Mouse (Mus musculus): ENCODE results near the gene Esrrg. TPM values are rescaled to one million over a fixed set of nuclear protein-coding genes. Genes with fewer than 3 reads are reported as not detected.

Gene Esrrg
- total and polyA plus RNA-seq, 3 experiments, result not detected

DNA sequence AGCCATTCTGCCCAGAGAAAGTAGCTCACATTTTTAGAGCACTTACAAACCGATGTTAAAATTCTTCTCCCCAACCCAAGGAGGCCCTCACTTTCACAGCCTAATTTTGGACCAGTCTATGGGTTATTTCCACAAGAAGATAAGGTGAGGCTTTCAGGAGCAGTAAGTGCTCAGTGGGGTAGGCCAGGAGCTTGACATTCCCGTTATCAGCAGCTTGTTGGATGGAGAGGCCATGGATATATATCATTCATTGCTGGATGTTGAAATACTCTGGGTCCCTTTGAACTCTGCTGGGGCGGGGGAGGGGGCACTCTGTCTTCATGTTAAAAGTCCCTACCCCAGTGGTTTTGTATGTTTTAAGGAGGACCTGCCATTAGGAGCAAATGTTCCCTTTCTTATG is 494.6 kb downstream of the Esrrg start:
- dilution Hi-C loops (cut with MboI; ENCODE audit: extremely low pct_ligation_motif_present, extremely low pct_unique_long_range_greater_than_20kb, low sequenced_read_pairs), result no loop called here

DNA sequence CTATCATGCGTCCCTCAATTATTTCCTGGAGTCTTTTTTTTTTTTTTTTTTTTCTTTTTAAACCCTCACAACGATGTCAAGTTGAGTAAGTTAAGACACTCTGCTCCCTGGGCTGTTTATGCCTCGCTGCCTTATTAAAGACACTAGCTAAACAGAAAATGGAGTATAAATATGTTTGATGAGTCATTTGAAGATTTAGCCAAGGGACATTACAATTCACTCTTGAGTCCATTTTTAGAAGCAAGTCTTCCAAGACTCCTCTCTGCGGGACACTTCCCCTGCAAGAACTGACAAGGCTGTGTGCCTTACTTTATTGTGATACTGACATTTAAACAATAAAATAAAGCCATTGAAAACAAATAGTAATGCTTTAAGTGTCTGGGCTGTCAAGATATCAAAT is 496.9 kb downstream of the Esrrg start:
- Histone ChIP-seq H3K4me2 (ENCODE audit: insufficient read depth, low read depth, poor library complexity, severe bottlenecking) (no peak overlapping the region), H3K4me3 (replicated peaks in 1 of 3; ENCODE audit: low read depth in 2 of 3, low read length in 2 of 3, poor library complexity in 1 of 3) (no peak overlapping the region), H3K36me3 (replicated peaks in 1 of 2; ENCODE audit: control insufficient read depth in 1 of 2, insufficient read depth in 1 of 2, low read length in 1 of 2) (no peaks in the 10 kb centered on the region), H3K9ac (ENCODE audit: insufficient read depth, low read depth) (no peak overlapping the region), H3K27me3 (replicated peaks) (no peaks in the 10 kb centered on the region), H3K27ac (ENCODE audit: insufficient read depth, low read depth) (no peak overlapping the region), H3K79me2 (replicated peaks; ENCODE audit: control insufficient read depth, extremely low read depth, insufficient read depth, poor library complexity, severe bottlenecking) (no peaks in the 10 kb centered on the region), H3K4me1 (ENCODE audit: control insufficient read depth in 1 of 2, insufficient read depth in 2 of 2) (no peaks in the 10 kb centered on the region), H3K9me3 (replicated peaks; ENCODE audit: low read length) (peaks cover 74% of the 10 kb centered on the region)
- TF ChIP-seq USF1 (IDR thresholded peaks at IDR 0.05; ENCODE audit: low read depth, low read length) (no peak), JUND (conservative IDR thresholded peaks at IDR 0.05; ENCODE audit: low read depth, low read length) (no peak), GABPA (IDR thresholded peaks at IDR 0.05; ENCODE audit: insufficient replicate concordance, low read depth, low read length) (no peak), ZMIZ1 (IDR thresholded peaks at IDR 0.05; ENCODE audit: low read depth, low read length) (no peak), E2F4 (IDR thresholded peaks at IDR 0.05; ENCODE audit: insufficient replicate concordance, low read depth, low read length) (no peak), MEF2A (IDR thresholded peaks at IDR 0.05; ENCODE audit: borderline replicate concordance, low read depth, low read length) (no peak), BHLHE40 (IDR thresholded peaks at IDR 0.05; ENCODE audit: low read depth, low read length) (no peak), USF2 (conservative IDR thresholded peaks at IDR 0.05; ENCODE audit: low read depth, low read length) (no peak), NELFE (IDR thresholded peaks at IDR 0.05; ENCODE audit: low read depth, low read length) (no peak), TBP (conservative IDR thresholded peaks at IDR 0.05; ENCODE audit: low read depth, low read length) (no peak), MAX (IDR thresholded peaks at IDR 0.05; ENCODE audit: low read length) (no peak), ELF1 (IDR thresholded peaks at IDR 0.05; ENCODE audit: low read depth, low read length) (no peak), HCFC1 (IDR thresholded peaks at IDR 0.05; ENCODE audit: low read depth, low read length) (no peak), MAFK (IDR thresholded peaks at IDR 0.05; ENCODE audit: insufficient replicate concordance, low read length) (no peak), ZC3H11A (IDR thresholded peaks at IDR 0.05; ENCODE audit: low read depth, low read length) (no peak), JUN (IDR thresholded peaks at IDR 0.05; ENCODE audit: insufficient read depth, low read depth, low read length) (no peak), CTCF (conservative IDR thresholded peaks at IDR 0.05 in 1 of 2, IDR thresholded peaks at IDR 0.05 in 1 of 2; ENCODE audit: low read depth in 2 of 2, low read length in 2 of 2) (no peak), MYC (IDR thresholded peaks at IDR 0.05; ENCODE audit: low read depth, low read length) (no peak)
- in situ Hi-C loops (cut with MboI; ENCODE audit: low pct_ligation_motif_present, low pct_unique_long_range_greater_than_20kb, low sequenced_read_pairs) (no loop called here), dilution Hi-C loops (cut with MboI; ENCODE audit: extremely low pct_ligation_motif_present, extremely low pct_unique_long_range_greater_than_20kb, low sequenced_read_pairs) (no loop called here)
- DNase-seq (ENCODE audit: extremely low read depth), result no peak

More for the DNA sequence above, 494.6 kb downstream of the Esrrg start:
- H3K79me2 ChIP-seq (replicated peaks; ENCODE audit: control insufficient read depth, extremely low read depth, insufficient read depth, poor library complexity, severe bottlenecking), result no peaks in the 10 kb centered on the region
- H3K9me3 ChIP-seq (replicated peaks; ENCODE audit: low read length), result peaks cover 71% of the 10 kb centered on the region
- no peaks in the 10 kb centered on the region for H3K4me1 ChIP-seq (ENCODE audit: control insufficient read depth in 1 of 2, insufficient read depth in 2 of 2)
- H3K27ac ChIP-seq (ENCODE audit: insufficient read depth, low read depth), result no peak overlapping the region
- H3K36me3 ChIP-seq (replicated peaks in 1 of 2; ENCODE audit: control insufficient read depth in 1 of 2, insufficient read depth in 1 of 2, low read length in 1 of 2), result no peaks in the 10 kb centered on the region
- TF ChIP-seq SMC3 (IDR thresholded peaks at IDR 0.05; ENCODE audit: low read depth, low read length) (no peak), MAFK (IDR thresholded peaks at IDR 0.05; ENCODE audit: insufficient replicate concordance, low read length) (no peak), ETS1 (conservative IDR thresholded peaks at IDR 0.05; ENCODE audit: low read depth, low read length) (no peak), JUND (conservative IDR thresholded peaks at IDR 0.05; ENCODE audit: low read depth, low read length) (no peak), E2F4 (IDR thresholded peaks at IDR 0.05; ENCODE audit: insufficient replicate concordance, low read depth, low read length) (no peak), RAD21 (IDR thresholded peaks at IDR 0.05; ENCODE audit: low read depth, low read length) (no peak), MYC (IDR thresholded peaks at IDR 0.05; ENCODE audit: low read depth, low read length) (no peak), EP300 (IDR thresholded peaks at IDR 0.05; ENCODE audit: low read length) (no peak)
- H3K4me3 ChIP-seq (replicated peaks in 1 of 3; ENCODE audit: low read depth in 2 of 3, low read length in 2 of 3, poor library complexity in 1 of 3), result no peak overlapping the region
- in situ Hi-C loops (cut with MboI; ENCODE audit: low pct_ligation_motif_present, low pct_unique_long_range_greater_than_20kb, low sequenced_read_pairs), result no loop called here
- DNase-seq (ENCODE audit: extremely low read depth), result no peak
- H3K9ac ChIP-seq (ENCODE audit: insufficient read depth, low read depth), result no peak overlapping the region
- no peak overlapping the region for H3K4me2 ChIP-seq (ENCODE audit: insufficient read depth, low read depth, poor library complexity, severe bottlenecking)
- no peaks in the 10 kb centered on the region for H3K27me3 ChIP-seq (replicated peaks)
